Mouse (Mus musculus) liver, embryonic 13.5 days (tissue): ENCODE data around the gene Ubl3. TPM values are rescaled to one million over a fixed set of nuclear protein-coding genes. Genes with fewer than 3 reads are reported as not detected.

Experiments used
- ATAC-seq: fragments of 200-750 bp; cut with Nextera tagmentation; 2 replicates; pipeline ENCODE4 v1.8.0; 2017; ENCODE audit warnings: low read depth, mild to moderate bottlenecking, moderate number of reproducible peaks, moderate library complexity
- DNase-seq: peaks from one replicate; pipeline ENCODE4 v3.0.0; 2022
- H3K27ac ChIP-seq: fragments of 300-500 bp; sonication (generic); 2 replicates; pipeline ENCODE4 v1.5.1; 2015; ENCODE audit warnings: moderate library complexity, mild to moderate bottlenecking, inconsistent platforms
- H3K27me3 ChIP-seq: fragments of 300-500 bp; sonication (generic); 2 replicates; pipeline ENCODE4 v1.6.1; 2015; ENCODE audit warnings: mild to moderate bottlenecking, inconsistent platforms
- H3K36me3 ChIP-seq: fragments of 300-500 bp; sonication (generic); 2 replicates; pipeline ENCODE4 v1.6.1; 2015; ENCODE audit warnings: mild to moderate bottlenecking, inconsistent platforms
- H3K4me1 ChIP-seq: fragments of 300-500 bp; sonication (generic); replicated peaks from 2 replicates; pipeline ENCODE4 v1.6.1; 2015; ENCODE audit warnings: inconsistent platforms
- H3K4me2 ChIP-seq: fragments of 300-500 bp; sonication (generic); 2 replicates; pipeline ENCODE4 v1.6.1; 2015; ENCODE audit warnings: inconsistent platforms, mild to moderate bottlenecking, moderate library complexity
- H3K4me3 ChIP-seq: fragments of 300-500 bp; sonication (generic); replicated peaks from 2 replicates; pipeline ENCODE4 v1.5.1; 2015; ENCODE audit warnings: mild to moderate bottlenecking, inconsistent platforms
- H3K9ac ChIP-seq: fragments of 300-500 bp; sonication (generic); 2 replicates; pipeline ENCODE4 v1.6.1; 2015; ENCODE audit warnings: mild to moderate bottlenecking, inconsistent platforms
- H3K9me3 ChIP-seq: fragments of 300-500 bp; sonication (generic); replicated peaks from 2 replicates; pipeline ENCODE4 v1.6.1; 2016; ENCODE audit warnings: inconsistent platforms
- WGBS: fragments of 180-500 bp; shearing (Covaris S2); methylation state at CpG from one replicate; pipeline ENCODE4 v1.1.7; 2015; ENCODE audit not compliant: insufficient replicate concordance; 5-methylcytosine and 5-hydroxymethylcytosine counted together
- polyA plus RNA-seq: library from polyadenylated mRNA; unstranded; fragments of >200 nt; fragmentation: Nextera tagmentation; extraction: Ambion mirVana; gene quantifications from 2 replicates; pipeline ENCODE4 v1.2.1, GENCODE M21; 2015

Gene Ubl3
- 18.5 and 21.0 TPM in 2 replicates for polyA plus RNA-seq

GRCm38 (mm10) chr5:148552187-148553071 lies at the start of gene Ubl3:
TSS of gene Ubl3 (minus strand) at chr5:148552789.
- Histone ChIP-seq H3K4me2 (peak within 1 kb of the TSS; percentile 90), H3K4me3 (peak within 1 kb of the TSS; percentile 77), H3K4me1 (peaks cover 62% of the 10 kb centered on the region), H3K27me3 (peaks cover 44% of the 10 kb centered on the region), H3K9me3 (no peaks in the 10 kb centered on the region), H3K36me3 (no peaks in the 10 kb centered on the region), H3K27ac (peak within 1 kb of the TSS; percentile 81), H3K9ac (peak within 1 kb of the TSS; percentile 79)
- ATAC-seq = peak; percentile 86
- DNase-seq = peak; percentile 77
- WGBS = under 1% methylated on average over 95 of the region's 95 CpGs

- no peak overlapping the region for H3K27ac ChIP-seq
- no peaks in the 10 kb centered on the region for H3K36me3 ChIP-seq
- no peak overlapping the region for H3K4me3 ChIP-seq
- H3K9ac ChIP-seq = no peak overlapping the region
- DNase-seq (no peak), ATAC-seq (no peak)
- WGBS = 75% methylated on average over 9 of the region's 9 CpGs
- no peaks in the 10 kb centered on the region for H3K27me3 ChIP-seq
- no peak overlapping the region for H3K4me2 ChIP-seq
- H3K4me1 ChIP-seq = no peaks in the 10 kb centered on the region
- no peaks in the 10 kb centered on the region for H3K9me3 ChIP-seq
These were observed 45.8 kb upstream of the Ubl3 start for GRCm38 (mm10) chr5:148598376-148598775.

- WGBS = 55% methylated on average over 15 of the region's 15 CpGs
- no peak for ATAC-seq
These were observed 43.6 kb upstream of the Ubl3 start for GRCm38 (mm10) chr5:148596086-148596753.

GRCm38 (mm10) chr5:148595459-148595751 lies 42.8 kb upstream of the Ubl3 start:
- Histone ChIP-seq H3K36me3 (no peaks in the 10 kb centered on the region), H3K27ac (no peak overlapping the region), H3K9me3 (no peaks in the 10 kb centered on the region), H3K4me2 (no peak overlapping the region), H3K27me3 (no peaks in the 10 kb centered on the region), H3K4me1 (no peaks in the 10 kb centered on the region), H3K4me3 (no peak overlapping the region), H3K9ac (no peak overlapping the region)
- ATAC-seq (no peak), DNase-seq (no peak)
- WGBS = 54% methylated on average over 1 of the region's 1 CpGs

More at GRCm38 (mm10) chr5:148596086-148596753, 43.6 kb upstream of the Ubl3 start:
- no peak for DNase-seq
- H3K4me1 ChIP-seq = no peaks in the 10 kb centered on the region
- no peaks in the 10 kb centered on the region for H3K27me3 ChIP-seq
- H3K9ac ChIP-seq = no peak overlapping the region
- no peak overlapping the region for H3K4me3 ChIP-seq
- no peak overlapping the region for H3K27ac ChIP-seq
- H3K36me3 ChIP-seq = no peaks in the 10 kb centered on the region
- no peaks in the 10 kb centered on the region for H3K9me3 ChIP-seq
- no peak overlapping the region for H3K4me2 ChIP-seq

- no peak for ATAC-seq
- Histone ChIP-seq H3K27me3 (no peaks in the 10 kb centered on the region), H3K36me3 (no peaks in the 10 kb centered on the region), H3K4me1 (no peaks in the 10 kb centered on the region), H3K9ac (no peak overlapping the region), H3K27ac (no peak overlapping the region), H3K4me3 (no peak overlapping the region), H3K9me3 (no peaks in the 10 kb centered on the region), H3K4me2 (no peak overlapping the region)
- WGBS = 59% methylated on average over 3 of the region's 3 CpGs
- no peak for DNase-seq
These were observed 42.3 kb upstream of the Ubl3 start for GRCm38 (mm10) chr5:148594693-148595458.

- Histone ChIP-seq H3K4me2 (no peak overlapping the region), H3K9ac (no peak overlapping the region), H3K27ac (no peak overlapping the region), H3K36me3 (no peaks in the 10 kb centered on the region), H3K4me3 (no peak overlapping the region), H3K4me1 (no peaks in the 10 kb centered on the region), H3K27me3 (no peaks in the 10 kb centered on the region), H3K9me3 (no peaks in the 10 kb centered on the region)
- 50% methylated on average over 4 of the region's 4 CpGs for WGBS
- DNase-seq (no peak), ATAC-seq (no peak)
These were observed 41.0 kb upstream of the Ubl3 start for GRCm38 (mm10) chr5:148593607-148594006.

GRCm38 (mm10) chr5:148591448-148591862 lies 38.9 kb upstream of the Ubl3 start:
- H3K4me1 ChIP-seq = no peaks in the 10 kb centered on the region
- no peak overlapping the region for H3K4me2 ChIP-seq
- no peaks in the 10 kb centered on the region for H3K27me3 ChIP-seq
- ATAC-seq (no peak), DNase-seq (no peak)
- WGBS = 52% methylated on average over 7 of the region's 7 CpGs
- H3K9ac ChIP-seq = no peak overlapping the region
- no peak overlapping the region for H3K27ac ChIP-seq
- no peaks in the 10 kb centered on the region for H3K9me3 ChIP-seq
- H3K4me3 ChIP-seq = no peak overlapping the region
- no peaks in the 10 kb centered on the region for H3K36me3 ChIP-seq

GRCm38 (mm10) chr5:148590603-148591447 lies 38.2 kb upstream of the Ubl3 start:
- Histone ChIP-seq H3K9ac (no peak overlapping the region), H3K4me3 (no peak overlapping the region), H3K27ac (no peak overlapping the region), H3K4me1 (no peaks in the 10 kb centered on the region), H3K36me3 (no peaks in the 10 kb centered on the region), H3K27me3 (no peaks in the 10 kb centered on the region), H3K9me3 (no peaks in the 10 kb centered on the region), H3K4me2 (no peak overlapping the region)
- ATAC-seq (no peak), DNase-seq (no peak)
- WGBS = 69% methylated on average over 19 of the region's 20 CpGs

- WGBS = 69% methylated on average over 3 of the region's 3 CpGs
- ATAC-seq (no peak), DNase-seq (no peak)
- Histone ChIP-seq H3K4me2 (no peak overlapping the region), H3K4me3 (no peak overlapping the region), H3K9me3 (peaks cover 4% of the 10 kb centered on the region; the same call in 1 of the 2 replicates), H3K36me3 (no peaks in the 10 kb centered on the region), H3K27me3 (no peaks in the 10 kb centered on the region), H3K27ac (no peak overlapping the region), H3K9ac (no peak overlapping the region), H3K4me1 (no peaks in the 10 kb centered on the region)
These were observed 36.4 kb upstream of the Ubl3 start for GRCm38 (mm10) chr5:148588987-148589386.

GRCm38 (mm10) chr5:148588142-148588650 lies 35.6 kb upstream of the Ubl3 start:
- H3K9me3 ChIP-seq = peaks cover 4% of the 10 kb centered on the region; the same call in 1 of the 2 replicates
- no peaks in the 10 kb centered on the region for H3K36me3 ChIP-seq
- H3K27ac ChIP-seq = no peak overlapping the region
- no peak for DNase-seq
- no peaks in the 10 kb centered on the region for H3K27me3 ChIP-seq
- no peak overlapping the region for H3K4me3 ChIP-seq
- no peak for ATAC-seq
- H3K4me1 ChIP-seq = no peaks in the 10 kb centered on the region
- H3K9ac ChIP-seq = no peak overlapping the region
- no peak overlapping the region for H3K4me2 ChIP-seq
- 69% methylated on average over 6 of the region's 6 CpGs for WGBS
